Mouse (Mus musculus) hindbrain, embryonic 11.5 days (tissue): ENCODE measurements at regions not wholly inside any gene's neighbourhood (a gene's known extent, or its start where the extent isn't known, plus 50 kb on each side); places are given as distances from the start of the nearest gene placed in this dataset.

Experiments
- ATAC-seq: fragments of 200-750 bp; cut with Nextera tagmentation; 2 replicates; pipeline ENCODE4 v1.8.0; 2017; ENCODE audit warnings: mild to moderate bottlenecking, moderate TSS enrichment, moderate library complexity; ENCODE audit not compliant: low FRiP score
- DNase-seq: peaks from one replicate; pipeline ENCODE4 v3.0.0-alpha.2; 2015; ENCODE audit warnings: low spot score
- H3K27ac ChIP-seq: fragments of 300-500 bp; sonication (generic); 2 replicates; pipeline ENCODE4 v1.5.1; 2014; ENCODE audit warnings: mild to moderate bottlenecking, low read depth, low read length
- H3K27me3 ChIP-seq: fragments of 300-500 bp; sonication (generic); 2 replicates; pipeline ENCODE4 v1.6.1; 2014; ENCODE audit warnings: mild to moderate bottlenecking, low read length, moderate library complexity, mixed read lengths; ENCODE audit not compliant: control insufficient read depth, insufficient read depth
- H3K36me3 ChIP-seq: fragments of 300-500 bp; sonication (generic); 2 replicates; pipeline ENCODE4 v1.6.1; 2014; ENCODE audit warnings: mild to moderate bottlenecking, low read length, moderate library complexity, mixed read lengths; ENCODE audit not compliant: control insufficient read depth, insufficient read depth
- H3K4me1 ChIP-seq: fragments of 300-500 bp; sonication (generic); replicated peaks from 2 replicates; pipeline ENCODE4 v1.6.1; 2014; ENCODE audit warnings: low read length, mixed read lengths; ENCODE audit not compliant: control insufficient read depth, insufficient read depth
- H3K4me2 ChIP-seq: fragments of 300-500 bp; sonication (generic); replicated peaks from 2 replicates; pipeline ENCODE4 v1.6.1; 2014; ENCODE audit warnings: mild to moderate bottlenecking, low read depth, low read length
- H3K4me3 ChIP-seq: fragments of 300-500 bp; sonication (generic); 2 replicates; pipeline ENCODE4 v1.5.1; 2014; ENCODE audit warnings: low read depth, low read length
- H3K9ac ChIP-seq: fragments of 300-500 bp; sonication (generic); 2 replicates; pipeline ENCODE4 v1.6.1; 2014; ENCODE audit warnings: low read depth, low read length
- H3K9me3 ChIP-seq: fragments of 300-500 bp; sonication (generic); 2 replicates; pipeline ENCODE4 v1.6.1; 2016; ENCODE audit warnings: low read length; ENCODE audit not compliant: control insufficient read depth
- WGBS: fragments of 180-500 bp; shearing (Covaris S2); extraction: QIAGEN DNeasy Blood & Tissue Kit; methylation state at CpG from one replicate; pipeline ENCODE4 v1.1.7; 2014; 5-methylcytosine and 5-hydroxymethylcytosine counted together

- no peak overlapping the region for H3K4me2 ChIP-seq
- no peak overlapping the region for H3K4me3 ChIP-seq
- H3K36me3 ChIP-seq: no peaks in the 10 kb centered on the region
- no peaks in the 10 kb centered on the region for H3K9me3 ChIP-seq
- DNase-seq: no peak
- WGBS: 73% methylated on average over 10 of the region's 10 CpGs
- H3K4me1 ChIP-seq: no peaks in the 10 kb centered on the region
- ATAC-seq: no peak
- no peaks in the 10 kb centered on the region; the same call in 1 of the 2 replicates for H3K27me3 ChIP-seq
- H3K27ac ChIP-seq: no peak overlapping the region
- H3K9ac ChIP-seq: no peak overlapping the region
Observed at GRCm38 (mm10) chr8:87035996-87036395, 150.9 kb upstream of the N4bp1 start.

DNA sequence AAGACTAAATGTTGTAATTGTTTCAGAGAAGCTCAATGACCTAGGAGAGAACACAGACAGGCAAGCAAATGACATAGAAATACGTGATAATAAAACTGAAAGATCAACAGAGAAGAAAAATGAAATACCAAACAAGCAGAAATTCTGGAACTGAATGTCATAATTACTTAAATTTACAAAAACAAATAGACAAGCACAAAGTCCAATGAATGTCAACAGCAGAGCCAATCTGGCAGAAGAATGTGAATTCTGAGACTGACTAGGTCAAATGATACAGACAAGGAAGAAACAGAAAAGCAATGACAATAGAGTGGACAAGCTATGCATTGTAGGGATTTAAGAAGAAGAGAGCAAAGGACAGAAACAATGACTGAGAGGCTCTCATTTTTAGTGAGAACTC is 143.1 kb upstream of the N4bp1 start:
- Histone ChIP-seq H3K4me1 (no peaks in the 10 kb centered on the region), H3K36me3 (no peaks in the 10 kb centered on the region), H3K27ac (no peak overlapping the region), H3K4me2 (no peak overlapping the region), H3K9me3 (no peaks in the 10 kb centered on the region), H3K9ac (no peak overlapping the region), H3K4me3 (no peak overlapping the region), H3K27me3 (no peaks in the 10 kb centered on the region)
- ATAC-seq (no peak), DNase-seq (no peak)
- WGBS: 70% methylated on average over 1 of the region's 1 CpGs

GRCm38 (mm10) chr8:87025946-87026345 is 140.9 kb upstream of the N4bp1 start:
- H3K36me3 ChIP-seq: no peaks in the 10 kb centered on the region
- no peak overlapping the region for H3K9ac ChIP-seq
- 78% methylated on average over 1 of the region's 1 CpGs for WGBS
- H3K27ac ChIP-seq: no peak overlapping the region
- H3K4me2 ChIP-seq: no peak overlapping the region
- no peak overlapping the region for H3K4me3 ChIP-seq
- DNase-seq (no peak), ATAC-seq (no peak)
- no peaks in the 10 kb centered on the region for H3K4me1 ChIP-seq
- H3K27me3 ChIP-seq: no peaks in the 10 kb centered on the region
- H3K9me3 ChIP-seq: no peaks in the 10 kb centered on the region

DNA sequence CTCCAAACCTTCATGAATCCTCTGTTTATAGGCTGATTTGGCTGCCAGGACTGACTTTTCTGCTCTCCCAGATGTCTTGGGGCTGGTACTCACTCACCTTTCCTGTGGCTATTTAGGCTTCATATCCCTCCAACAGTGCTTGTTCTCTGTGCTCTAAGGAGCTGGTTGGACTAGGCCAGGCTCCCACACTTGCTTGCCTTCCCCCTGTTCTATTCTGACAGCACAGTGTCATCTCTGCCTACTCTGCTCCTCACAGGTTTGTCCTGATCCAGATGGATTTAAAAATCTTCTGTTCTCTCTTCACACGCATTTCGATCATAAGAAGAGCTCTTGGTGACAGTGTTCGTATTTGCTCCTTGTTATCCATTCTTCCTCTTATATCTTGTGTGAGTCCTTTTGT is 134.7 kb upstream of the N4bp1 start:
- Histone ChIP-seq H3K9ac (no peak overlapping the region), H3K4me3 (no peak overlapping the region), H3K9me3 (no peaks in the 10 kb centered on the region), H3K27me3 (no peaks in the 10 kb centered on the region), H3K27ac (no peak overlapping the region), H3K4me2 (no peak overlapping the region), H3K36me3 (no peaks in the 10 kb centered on the region), H3K4me1 (no peaks in the 10 kb centered on the region)
- ATAC-seq (no peak), DNase-seq (no peak)
- WGBS: 92% methylated on average over 3 of the region's 3 CpGs

DNA sequence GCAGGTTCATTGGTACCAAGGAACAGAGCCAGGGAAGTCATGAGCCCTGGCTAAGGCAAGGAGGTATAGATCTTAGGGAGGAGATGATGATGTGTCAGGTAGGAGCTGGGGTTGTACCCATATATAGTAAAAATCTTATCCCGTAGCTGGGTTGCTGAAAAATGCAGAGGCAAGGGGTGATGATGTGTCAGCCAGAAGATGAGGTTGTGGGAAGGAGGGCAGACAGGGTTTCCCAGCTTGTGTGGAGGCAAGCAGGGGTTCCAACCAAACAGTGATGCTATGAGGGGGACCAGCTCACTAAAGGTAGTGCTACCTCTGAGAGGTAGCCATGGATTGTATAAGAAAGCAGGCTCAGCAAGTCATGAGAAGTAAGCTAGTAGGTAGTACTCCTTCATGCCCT is 90.5 kb upstream of the N4bp1 start:
- no peak for DNase-seq
- H3K4me1 ChIP-seq: no peaks in the 10 kb centered on the region
- H3K9ac ChIP-seq: no peak overlapping the region
- WGBS: 96% methylated on average over 1 of the region's 1 CpGs
- H3K9me3 ChIP-seq: no peaks in the 10 kb centered on the region
- no peak for ATAC-seq
- no peak overlapping the region for H3K4me2 ChIP-seq
- no peak overlapping the region for H3K4me3 ChIP-seq
- no peak overlapping the region for H3K27ac ChIP-seq
- no peaks in the 10 kb centered on the region for H3K27me3 ChIP-seq
- no peaks in the 10 kb centered on the region for H3K36me3 ChIP-seq

- Histone ChIP-seq H3K4me1 (no peaks in the 10 kb centered on the region), H3K4me3 (no peak overlapping the region), H3K9ac (no peak overlapping the region), H3K4me2 (no peak overlapping the region), H3K36me3 (no peaks in the 10 kb centered on the region), H3K27me3 (no peaks in the 10 kb centered on the region), H3K9me3 (no peaks in the 10 kb centered on the region), H3K27ac (no peak overlapping the region)
- DNase-seq (no peak), ATAC-seq (no peak)
- whole genome bisulfite sequencing: 92% methylated on average over 3 of the region's 3 CpGs
Observed at GRCm38 (mm10) chr8:86971736-86972135, 86.7 kb upstream of the N4bp1 start.

DNA sequence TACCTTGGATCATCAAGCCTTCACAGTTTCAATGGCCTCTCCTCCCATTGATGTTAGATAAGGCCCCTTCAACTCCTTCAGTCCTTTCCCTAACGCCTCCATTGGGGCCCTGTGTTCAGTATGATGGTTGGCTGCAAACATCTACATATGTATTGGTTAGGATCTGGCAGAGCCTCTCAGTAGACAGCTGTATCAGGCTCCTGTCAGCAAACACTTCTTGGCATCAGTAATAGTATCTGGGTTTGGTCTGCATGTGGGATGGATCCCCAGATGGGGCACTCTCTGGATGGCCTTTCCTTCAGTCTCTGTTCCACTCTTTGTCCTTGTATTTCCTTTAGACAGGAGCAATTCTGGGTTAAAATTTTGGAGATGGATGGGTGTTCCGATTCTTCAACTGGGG is 84.0 kb upstream of the N4bp1 start:
- Histone ChIP-seq H3K27me3 (no peaks in the 10 kb centered on the region), H3K9me3 (no peaks in the 10 kb centered on the region), H3K36me3 (no peaks in the 10 kb centered on the region), H3K27ac (no peak overlapping the region), H3K4me3 (no peak overlapping the region), H3K4me2 (no peak overlapping the region), H3K4me1 (no peaks in the 10 kb centered on the region), H3K9ac (no peak overlapping the region)
- no peak for ATAC-seq
- DNase-seq: no peak
- 88% methylated on average over 2 of the region's 2 CpGs for WGBS

GRCm38 (mm10) chr8:86967891-86968311 is 82.8 kb upstream of the N4bp1 start:
- no peak for ATAC-seq
- Histone ChIP-seq H3K4me3 (no peak overlapping the region), H3K9ac (no peak overlapping the region), H3K9me3 (no peaks in the 10 kb centered on the region), H3K4me1 (no peaks in the 10 kb centered on the region), H3K27ac (no peak overlapping the region), H3K4me2 (no peak overlapping the region), H3K27me3 (no peaks in the 10 kb centered on the region), H3K36me3 (no peaks in the 10 kb centered on the region)
- no peak for DNase-seq
- 39% methylated on average over 3 of the region's 3 CpGs for WGBS

DNA sequence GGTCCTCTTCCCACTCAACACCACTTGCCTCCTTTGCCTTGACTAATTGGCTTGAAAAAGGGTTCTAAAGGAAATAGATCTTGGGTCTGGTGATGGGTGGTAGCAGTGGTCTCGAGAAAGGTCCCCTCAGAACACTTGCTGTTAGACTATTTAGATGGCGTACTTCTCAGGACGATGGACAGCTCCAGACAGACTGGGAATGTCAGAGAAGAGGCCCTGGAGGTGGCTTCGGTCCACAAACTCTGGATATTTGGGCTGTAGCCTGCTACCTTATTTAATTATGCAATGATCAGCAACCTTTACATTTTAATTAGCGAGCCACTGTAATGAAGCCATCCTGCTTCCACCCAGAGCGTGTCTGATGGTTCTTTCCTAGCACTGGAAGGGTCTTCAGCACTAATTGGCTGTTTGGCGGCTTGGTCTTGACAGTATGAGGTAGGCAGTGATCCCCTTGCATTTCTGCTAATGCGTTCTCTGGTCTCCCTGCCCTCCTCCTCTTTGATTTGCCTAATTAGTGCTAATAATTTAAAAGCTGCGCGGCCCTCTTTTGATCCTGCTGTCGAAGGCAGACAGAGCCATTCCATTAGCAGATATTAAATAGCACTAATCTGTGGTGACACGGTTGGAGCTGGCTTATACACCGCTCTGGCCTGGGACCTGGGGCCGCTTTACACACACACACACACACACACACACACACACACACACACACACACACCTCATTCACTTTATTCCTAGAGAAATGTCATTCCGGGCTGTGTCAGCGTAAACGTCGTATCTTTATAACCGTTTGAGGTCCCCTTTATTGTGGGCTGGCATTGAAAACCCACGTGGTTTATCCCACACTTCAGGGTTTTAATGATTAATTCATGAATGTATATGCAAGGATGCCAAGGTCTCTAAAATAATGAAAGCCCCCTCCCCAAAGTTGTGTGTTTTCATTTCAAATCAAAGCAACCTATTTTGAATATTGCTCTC is 76.4 kb upstream of the N4bp1 start:
- H3K9me3 ChIP-seq: no peaks in the 10 kb centered on the region
- WGBS: 77% methylated on average over 20 of the region's 20 CpGs
- no peaks in the 10 kb centered on the region for H3K4me1 ChIP-seq
- H3K27ac ChIP-seq: no peak overlapping the region
- peak; percentile 1 for DNase-seq
- no peaks in the 10 kb centered on the region for H3K36me3 ChIP-seq
- no peak for ATAC-seq
- H3K4me3 ChIP-seq: no peak overlapping the region
- H3K4me2 ChIP-seq: no peak overlapping the region
- no peak overlapping the region for H3K9ac ChIP-seq
- H3K27me3 ChIP-seq: no peaks in the 10 kb centered on the region
